Mouse (Mus musculus) heart, adult 11 months (tissue): ENCODE data around the gene Cabp7.

Experiments used
- DNase-seq: peaks from one replicate; pipeline ENCODE4 v3.0.0; 2022

Cabp7 gene

DNA sequence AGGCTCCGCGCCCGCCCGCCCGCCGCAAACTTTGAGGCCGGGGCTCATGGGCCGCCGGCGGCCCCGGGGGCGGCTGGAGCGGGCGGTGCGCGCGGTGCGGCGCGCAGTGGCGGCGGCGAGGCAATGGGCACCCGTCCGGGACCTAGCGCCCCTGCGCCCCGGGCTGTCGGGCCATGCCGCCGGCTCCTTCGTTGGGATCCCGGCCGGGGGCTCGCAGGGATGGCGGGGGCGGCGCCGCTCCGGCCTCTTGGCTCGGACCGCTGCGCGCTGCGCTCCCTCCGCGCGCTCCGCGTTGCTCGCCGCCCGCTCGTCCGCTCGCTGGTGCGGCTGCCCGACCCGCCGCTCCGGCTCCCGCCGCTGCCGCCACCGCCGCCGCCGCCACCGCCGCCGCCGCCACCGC is at the start of gene Cabp7:
Gene Cabp7, minus strand, starts transcription at position 46 of the 400 bp plus-strand sequence.
- no peak for DNase-seq

DNA sequence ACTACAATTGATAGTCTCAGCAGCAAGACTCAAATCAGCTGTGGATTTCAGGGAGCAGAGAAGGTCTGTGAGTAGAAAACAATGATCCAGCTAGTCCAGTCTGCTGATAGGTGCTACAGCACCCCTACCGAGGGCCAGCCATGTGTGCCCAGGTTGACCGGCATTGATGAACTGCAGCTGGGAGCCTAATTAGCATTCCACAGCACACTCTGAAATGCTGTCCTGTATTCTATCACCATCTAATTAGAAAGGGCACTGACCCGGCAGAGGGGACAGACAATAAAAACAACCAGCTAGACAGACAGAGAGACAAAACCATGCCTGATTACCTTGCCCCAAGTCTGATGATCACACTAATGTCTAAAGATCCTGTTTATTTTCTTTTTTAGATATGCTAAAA is 46.4 kb upstream of the Cabp7 start:
- no peak for DNase-seq

DNA sequence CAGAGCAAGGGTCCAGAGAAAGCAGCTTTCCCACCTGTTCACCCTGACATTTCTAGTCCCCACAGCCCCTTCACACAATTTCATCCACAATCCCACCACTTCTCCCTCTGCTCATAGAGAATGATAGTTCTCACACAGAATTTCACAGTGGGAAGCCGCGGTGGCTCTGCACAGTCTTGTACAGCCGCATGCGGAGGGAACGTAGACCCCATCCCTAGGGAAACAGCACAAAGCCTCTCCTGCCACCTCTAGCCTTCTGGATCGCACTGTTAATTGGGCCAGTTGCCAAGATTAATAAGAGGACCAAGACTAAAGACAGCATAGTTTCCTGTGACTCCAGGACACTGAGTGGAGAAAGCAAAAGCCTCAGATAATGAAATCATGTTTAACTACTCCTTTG is 45.0 kb upstream of the Cabp7 start:
- DNase-seq: no peak

DNA sequence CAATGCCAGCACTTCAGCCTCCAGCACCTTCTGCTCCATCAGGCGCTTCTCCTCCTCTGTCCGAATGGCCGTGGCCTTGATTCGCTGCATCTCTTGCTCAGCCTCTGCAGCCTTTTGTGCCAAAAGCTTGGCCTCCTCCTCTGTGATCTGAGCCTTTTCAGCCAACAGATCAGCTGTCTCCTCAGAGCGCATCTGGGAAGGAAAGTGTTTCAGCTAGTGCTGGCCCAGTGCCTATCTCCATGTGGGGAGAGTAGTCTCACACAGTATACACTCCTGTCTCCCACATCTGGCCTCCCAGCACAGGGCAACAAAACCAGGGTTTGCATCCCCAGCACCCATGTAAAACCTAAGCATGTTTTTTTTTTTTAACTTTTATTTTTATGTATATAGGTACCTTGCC is 43.1 kb upstream of the Cabp7 start:
- no peak for DNase-seq

DNA sequence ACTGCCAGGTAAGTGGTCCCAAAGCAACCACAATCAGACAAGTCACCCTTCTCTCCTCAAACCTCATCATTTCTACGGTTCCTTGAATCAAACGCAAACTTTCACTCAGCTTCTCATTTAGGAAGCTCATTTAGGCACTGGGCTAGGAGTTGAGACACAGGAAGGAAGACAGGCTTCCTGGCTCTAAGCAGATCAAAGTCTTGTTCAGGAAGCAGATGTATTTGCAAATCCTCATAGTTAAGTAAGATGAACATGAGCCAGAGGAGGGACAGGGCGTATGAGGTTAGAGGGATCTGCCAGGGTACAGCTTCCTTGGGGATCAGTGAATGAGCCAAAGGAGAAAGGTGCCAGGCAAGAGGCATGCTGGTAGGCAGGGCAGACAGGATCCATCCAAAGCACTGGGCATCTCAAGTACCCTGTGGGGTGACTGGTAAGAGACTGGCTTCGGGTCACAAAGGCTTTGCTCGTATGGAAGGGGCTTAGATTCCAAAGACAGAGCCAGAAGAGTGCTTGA is 38.1 kb upstream of the Cabp7 start:
- DNase-seq: no peak

DNA sequence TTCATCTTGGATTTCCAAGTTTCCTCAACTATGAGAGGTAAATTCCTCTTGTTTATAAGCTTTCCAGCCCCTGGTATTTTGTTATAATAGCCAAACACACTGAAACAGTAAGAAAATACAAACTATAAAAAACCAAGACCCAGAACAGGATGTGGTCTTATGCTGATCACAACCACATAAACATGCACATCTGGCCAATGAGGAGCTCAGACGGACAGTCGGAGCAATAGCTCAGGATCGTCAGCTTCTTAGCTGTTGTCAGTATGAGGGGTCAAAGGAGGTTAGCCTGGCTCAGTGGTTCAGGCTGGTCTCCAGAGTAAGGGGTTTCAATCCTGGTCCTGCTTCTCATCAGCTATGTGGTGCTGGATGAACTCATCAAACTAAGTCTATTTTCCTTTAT is 36.5 kb upstream of the Cabp7 start:
- no peak for DNase-seq

DNA sequence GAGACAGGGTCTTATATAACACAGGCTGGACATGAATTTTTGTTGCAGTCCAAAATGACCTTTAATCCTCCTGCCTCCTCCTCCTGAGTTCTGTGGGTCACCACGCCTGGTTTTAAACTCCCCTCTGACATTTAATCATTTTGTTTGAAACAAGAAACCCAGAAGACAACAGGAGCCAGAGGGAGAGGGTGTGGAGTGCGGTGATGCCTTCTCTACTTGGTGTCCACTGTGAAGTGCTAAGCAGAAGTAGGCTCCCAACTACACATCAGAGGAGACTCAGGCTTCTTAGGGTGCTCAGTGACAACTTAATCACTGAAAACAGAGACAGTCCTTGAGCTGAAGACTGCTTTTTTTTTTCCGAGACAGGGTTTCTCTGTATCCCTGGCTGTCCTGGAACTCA is 34.3 kb upstream of the Cabp7 start:
- DNase-seq: no peak

DNA sequence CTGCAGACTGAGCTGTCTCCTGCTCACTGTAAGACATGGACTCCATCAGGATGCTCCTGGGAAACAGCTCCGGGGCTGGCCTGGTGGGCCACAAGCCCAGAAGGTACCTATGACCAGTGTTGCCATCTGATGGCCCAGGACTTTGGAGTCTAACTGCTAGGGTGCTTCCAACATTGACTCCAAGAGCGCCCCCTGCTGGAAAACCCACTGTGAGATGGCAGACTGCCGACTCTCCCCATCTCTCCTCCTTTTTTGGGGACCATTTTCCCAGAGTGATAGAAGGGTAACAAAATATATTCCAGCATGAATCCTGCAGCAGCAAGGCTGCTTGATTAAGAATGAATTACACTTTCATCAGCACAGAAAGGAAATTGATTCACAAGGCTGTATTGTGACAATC is 26.3 kb upstream of the Cabp7 start:
- no peak for DNase-seq

DNA sequence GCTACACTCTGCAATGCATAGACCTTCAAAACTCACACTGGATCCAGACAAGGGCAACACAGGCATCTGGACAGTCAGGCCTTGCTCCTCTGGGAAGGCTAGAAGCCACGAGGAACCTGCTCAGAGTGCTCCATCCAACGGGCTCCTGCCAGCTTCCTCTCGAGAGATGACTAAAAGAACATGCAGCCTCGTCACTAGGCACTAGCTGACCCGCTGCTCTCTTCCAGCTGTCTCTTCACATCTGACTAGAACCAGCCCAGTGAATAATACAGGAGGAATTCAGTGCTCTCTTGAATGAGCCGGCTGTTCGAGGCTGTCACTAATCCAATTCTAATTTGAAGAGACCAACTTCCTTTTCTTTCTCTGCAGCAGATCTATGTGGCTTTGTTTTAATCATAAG is 25.2 kb upstream of the Cabp7 start:
- DNase-seq: peak; percentile 92

DNA sequence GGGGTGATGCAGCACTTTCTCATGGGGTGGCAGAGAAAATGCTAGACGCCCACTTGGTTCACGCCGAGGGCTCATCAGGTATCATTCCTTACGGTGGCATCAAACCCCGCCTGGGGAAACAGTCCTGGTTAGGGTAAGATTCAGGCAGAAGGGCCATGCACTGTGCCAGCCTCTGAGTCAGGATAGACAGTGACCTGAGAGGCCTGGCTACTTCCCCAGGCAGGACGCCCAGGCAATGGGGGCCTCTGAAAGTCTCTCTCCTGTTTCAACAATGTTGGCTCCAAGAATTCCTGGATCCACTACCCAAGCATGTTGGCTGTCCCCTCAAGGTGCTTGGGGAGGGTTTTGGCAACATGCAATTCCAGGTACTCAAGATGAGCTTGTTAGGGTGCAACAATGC is 23.3 kb upstream of the Cabp7 start:
- no peak for DNase-seq

DNA sequence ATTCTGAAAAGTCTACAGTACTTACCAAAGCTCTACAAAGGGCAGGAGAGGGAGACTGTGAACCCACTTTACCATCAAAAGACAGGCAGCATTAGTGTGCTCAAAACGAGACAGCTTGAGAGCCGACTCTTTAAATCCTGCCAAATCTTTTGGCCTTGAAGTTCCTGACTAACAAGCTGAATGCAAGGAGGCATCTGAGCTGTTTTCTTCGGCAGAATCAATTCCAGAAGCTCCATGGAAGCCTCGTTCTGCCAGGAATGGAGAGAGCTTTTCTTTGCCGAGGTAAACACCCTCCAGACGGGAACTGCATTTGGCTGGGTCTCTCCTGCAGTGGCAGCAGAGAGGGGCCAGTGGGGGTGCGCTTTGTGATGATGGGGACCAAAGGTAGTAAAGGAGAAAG is 22.7 kb upstream of the Cabp7 start:
- DNase-seq: no peak

DNA sequence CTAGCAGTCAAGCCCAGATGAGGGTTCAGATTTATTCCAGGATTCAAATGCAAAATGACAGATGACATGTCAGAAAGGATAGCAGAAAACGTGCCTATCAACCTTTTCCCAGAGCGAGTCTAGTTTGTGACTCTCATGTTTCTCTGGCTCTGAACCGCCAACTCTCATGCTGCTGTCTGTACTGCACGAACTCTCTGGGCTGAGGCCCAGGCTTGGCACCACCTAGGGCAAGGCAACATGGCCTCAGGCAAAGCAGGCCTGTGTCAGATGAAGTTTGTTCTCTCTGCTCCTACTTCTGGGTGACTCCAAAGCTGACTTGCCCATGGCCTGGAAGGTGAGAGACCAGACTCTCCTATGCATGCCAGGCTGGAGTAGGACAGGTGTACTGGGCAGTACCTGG is 21.8 kb upstream of the Cabp7 start:
- DNase-seq: no peak

DNA sequence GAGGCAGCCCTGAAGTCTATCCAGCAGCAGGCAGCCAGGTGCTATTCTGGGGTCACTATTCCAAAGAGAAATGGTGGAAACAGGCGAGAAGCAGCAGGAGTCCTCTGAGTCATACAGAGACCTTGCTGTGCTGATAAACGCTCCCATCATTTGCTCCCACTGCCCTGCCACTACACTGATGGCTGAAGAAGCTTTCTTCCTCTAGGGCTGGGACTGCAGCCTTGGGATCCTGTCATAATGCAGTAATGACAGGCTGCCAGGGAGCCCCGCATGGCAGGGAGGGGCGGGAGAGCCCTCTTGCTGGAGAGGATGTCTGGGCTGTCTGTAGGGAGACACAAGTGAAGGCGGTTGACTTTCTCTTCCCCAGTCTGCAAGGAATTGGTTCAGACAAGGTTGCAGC is 17.9 kb upstream of the Cabp7 start:
- DNase-seq: no peak

DNA sequence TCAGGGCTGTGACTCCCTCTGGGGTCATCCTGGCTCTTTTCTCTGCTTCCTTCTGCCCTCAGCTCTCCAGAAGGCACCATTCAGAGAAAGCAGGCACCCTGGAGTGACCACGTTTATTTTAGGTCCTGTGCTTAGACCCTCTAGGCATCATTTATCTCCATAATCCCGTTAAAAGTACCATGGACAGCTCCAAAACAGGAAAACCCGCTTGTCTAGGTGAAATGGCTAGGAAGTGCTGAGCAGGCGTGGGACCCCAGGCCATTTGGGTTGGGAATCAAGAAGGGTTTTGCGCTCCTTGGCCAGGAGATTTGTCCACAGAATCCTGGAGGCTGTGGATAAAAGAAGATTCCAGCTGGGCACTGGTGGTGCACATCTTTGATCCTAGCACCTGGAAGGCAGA is 17.1 kb upstream of the Cabp7 start:
- DNase-seq: no peak

DNA sequence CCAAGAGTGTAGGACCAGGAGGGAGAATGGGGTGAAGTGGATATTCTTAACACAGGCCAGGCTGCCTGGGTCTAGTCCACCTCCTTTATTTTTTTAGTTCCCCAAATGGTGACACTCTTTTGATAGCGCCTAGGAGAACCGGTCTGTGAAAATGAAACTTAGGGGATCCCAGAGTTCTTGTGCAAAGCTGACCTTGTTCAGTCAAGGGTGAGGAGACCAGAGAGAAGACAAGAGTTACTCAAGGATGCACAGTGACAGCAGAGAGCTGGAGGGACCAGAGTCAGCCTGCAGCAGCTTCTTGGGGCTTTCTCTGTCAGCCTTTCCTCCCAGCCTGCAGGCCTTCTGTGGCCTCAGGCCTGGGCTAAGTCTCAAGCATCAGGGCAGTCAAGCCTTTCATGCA is 15.9 kb upstream of the Cabp7 start:
- no peak for DNase-seq

DNA sequence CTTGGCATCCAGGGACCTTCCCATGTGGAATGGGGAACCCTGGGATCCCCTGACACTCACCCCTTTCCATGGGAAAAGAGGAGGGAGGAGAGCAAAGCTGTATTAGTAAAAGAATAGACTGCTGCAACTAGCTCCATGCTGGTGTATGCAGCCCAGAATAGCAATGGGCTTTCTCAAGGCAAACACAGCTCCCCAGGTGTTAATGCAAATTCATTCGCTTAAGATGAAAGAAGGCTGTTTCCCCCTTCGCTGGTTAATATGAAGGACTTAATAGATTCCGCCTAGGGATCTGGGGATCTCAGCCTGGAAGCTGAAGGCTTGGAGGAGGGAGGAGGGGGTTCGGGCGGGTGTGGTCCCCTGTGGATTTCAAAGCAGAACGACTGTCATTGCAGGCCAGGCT is 15.4 kb upstream of the Cabp7 start:
- DNase-seq: no peak

DNA sequence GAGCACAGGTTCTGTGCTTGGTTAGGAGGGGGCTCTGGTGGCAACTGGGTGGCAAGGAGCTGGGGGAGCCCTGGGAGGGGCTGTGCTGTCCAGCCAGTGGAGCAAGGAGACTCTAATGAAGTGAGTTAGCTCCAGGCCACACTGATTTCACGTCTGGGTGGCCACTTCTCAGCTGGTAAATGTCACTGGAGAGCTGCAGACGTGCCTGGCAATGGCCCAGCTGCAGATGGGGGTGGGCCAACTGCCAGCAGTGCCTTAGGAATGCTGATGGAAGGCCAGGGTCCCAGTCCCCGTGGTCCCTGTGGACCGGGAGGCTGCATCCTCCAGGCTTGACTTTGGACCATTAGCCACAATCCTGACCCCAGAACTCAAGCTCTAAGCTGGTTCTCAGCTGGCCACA is 13.9 kb upstream of the Cabp7 start:
- peak; percentile 95 for DNase-seq

DNA sequence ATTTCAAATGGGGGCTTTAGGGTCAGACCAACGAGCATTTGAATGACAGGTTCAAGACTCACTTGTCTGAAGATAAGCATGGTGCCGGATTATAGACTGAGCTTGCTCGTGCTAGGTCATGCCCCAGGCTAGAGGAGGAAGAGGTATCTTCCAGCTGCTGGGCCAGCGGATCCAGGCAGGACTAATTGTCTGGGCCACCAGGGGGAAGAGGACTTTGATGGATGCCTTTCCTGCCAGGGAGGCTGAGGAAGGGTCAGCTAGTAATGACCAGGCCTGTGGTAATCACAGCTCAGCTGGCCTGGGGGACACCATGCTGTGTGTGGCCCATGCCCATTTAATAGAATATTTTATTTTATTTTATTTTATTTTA is 11.2 kb upstream of the Cabp7 start:
- DNase-seq: no peak

DNA sequence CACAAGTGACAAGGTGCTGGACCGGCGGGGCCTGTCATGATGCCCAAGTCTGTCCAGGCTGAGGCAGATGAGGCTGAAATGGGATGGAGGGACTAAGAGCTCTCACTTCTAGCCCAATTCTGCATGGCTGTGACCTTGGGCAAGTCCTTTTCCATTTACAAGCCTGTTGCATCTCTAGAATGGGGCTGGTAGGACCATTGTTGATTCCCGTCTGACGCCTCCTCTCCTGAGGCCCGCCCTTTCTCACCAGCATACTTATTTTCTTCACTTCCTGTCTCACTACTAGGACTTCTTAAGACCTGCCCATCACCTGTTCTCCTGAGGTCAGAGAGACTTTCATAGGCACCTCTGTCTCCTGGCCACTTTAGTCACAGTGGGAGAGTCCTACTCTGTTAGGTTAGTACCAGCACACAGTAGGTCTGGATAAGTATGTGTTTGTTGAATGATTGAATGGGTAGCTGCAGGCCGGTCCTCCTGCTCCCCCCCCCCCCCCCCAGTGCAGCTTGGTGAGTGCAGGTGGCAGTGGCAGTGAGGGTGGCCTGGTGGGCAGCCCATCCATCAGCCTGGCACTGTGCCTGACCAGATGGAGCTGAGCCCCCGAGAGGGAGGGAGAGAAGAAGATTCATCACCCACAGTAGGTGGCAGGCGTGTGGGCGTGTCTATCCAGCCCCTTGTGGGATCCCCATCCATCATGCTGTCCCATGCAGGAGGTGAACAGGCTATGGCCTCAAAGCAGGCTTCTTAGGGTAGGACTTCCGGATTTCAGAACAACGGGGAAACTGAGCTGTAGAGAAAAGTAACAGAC is 10.6 kb upstream of the Cabp7 start:
- no peak for DNase-seq

DNA sequence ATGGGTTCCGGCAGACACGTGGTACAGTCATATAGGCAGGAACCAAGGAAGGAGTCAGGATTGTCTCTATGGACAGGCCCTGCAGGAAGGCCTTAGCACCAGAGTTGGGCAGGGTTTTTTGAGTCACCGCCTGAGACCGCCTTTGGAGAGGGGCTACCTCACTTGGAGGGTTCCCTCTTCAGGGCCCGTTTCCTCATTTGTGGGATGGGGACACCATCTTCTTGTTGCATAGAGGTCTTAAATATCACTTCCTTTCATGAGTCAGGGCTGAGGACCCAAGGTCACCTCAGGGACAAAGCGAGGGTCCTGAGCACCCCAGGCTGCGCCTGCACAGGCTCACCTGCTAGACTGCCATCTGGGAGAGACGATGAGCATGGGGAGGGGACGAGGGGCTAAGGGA is 9.9 kb upstream of the Cabp7 start:
- no peak for DNase-seq

DNA sequence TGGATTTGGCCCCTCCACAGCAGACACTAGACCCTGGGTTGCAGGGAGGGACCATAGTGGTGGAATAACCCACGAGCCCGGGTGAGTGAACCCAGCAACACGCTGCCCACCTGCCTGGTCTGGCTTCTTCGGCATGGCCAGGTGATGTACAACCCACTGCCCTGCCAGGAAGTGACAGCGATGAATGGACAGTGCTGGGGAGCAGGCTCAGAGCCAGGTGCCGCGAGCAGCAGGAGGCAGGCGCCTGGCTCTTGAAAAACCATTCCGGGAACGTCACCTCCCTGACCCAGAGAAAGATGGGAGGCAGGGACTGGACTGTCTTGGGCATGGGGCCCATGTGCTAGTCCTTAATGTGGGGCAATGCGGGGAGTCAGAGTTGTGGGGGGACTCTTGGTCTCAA is 8.3 kb upstream of the Cabp7 start:
- no peak for DNase-seq

DNA sequence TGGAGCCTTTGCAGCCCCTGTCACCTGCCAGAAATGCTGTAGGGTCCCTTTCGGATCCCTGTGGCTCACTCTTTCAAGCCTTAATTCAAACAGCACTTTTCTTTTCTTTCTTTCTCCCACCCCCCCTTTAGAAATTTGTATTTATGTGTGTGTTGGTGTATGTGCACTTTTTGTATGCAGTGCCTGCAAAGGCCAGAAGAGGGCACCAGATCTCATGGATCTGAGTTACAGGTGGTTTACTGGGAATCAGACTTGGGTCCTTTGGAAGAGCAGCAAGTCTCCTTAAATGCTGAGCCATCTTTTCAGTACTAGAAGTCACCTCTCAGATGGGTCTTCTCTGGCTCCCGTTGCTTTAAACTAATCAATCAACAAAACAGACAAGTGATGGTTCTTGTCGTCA is 7.5 kb upstream of the Cabp7 start:
- DNase-seq: no peak

DNA sequence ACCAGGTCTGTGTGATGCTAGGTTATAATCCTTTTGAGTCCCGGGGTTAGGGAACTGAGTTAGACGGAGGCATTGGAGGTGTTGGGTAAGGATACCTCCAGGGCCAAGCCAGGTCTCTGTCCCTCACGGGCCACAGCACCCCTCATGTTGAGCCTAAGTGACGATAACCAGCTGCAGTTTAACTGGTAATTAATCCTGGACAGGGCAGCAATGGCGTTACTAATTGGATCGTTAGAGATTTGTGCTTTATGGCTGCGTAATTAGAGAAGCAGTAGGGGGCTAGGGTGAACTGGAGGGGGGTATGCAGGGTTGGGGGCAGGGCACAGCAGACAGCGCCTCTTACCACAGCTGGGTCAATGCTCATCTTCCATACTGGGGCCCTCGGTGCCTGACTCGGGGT is 6.3 kb upstream of the Cabp7 start:
- DNase-seq: no peak

DNA sequence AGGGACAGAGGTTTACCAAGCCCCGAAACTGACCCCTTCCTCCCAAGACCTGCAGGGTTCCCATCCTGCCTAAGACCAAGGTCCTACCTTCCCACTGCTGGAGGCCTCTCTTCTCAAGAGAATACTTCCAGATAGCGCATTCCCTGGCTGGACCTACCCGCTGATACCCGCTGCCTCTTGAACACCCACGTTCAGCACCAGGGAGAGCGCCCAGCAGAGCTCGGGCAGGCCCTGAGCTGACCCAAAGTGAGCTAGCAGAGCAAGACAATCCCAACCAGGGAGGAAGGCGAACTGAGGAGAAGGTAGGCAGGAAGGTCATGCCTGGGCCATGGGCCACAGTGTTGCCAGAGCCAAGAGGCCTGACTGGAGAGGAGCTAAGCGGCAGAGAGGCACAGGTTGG is 3.7 kb upstream of the Cabp7 start:
- DNase-seq: no peak

DNA sequence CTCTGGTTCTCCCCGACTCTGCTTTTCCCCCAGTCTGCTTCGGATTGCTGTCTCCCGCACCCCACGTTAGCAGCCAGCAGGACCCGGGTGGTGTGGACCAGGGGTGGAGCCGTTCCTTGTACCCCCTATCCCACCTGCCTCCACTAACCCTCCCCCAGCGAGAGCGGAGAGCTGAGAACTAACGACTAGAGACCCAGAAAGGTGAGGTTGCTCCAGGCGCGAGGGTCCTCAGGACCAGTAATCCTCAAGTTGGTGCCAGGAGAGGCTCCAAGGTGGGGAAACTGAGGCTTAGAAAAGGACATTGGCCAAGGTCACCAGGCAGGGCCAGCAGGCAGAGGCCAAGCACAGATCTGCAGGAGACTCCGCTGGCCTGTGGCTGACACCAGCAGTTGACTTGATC is 707 bp upstream of the Cabp7 start:
- DNase-seq: no peak
